Mouse (Mus musculus) layer of hippocampus, postnatal 14 days (tissue): ENCODE measurements around the gene Slco1a1. TPM values are rescaled to one million over a fixed set of nuclear protein-coding genes. Genes with fewer than 3 reads are reported as not detected.
"Not testable (repeated sequence)": the region's sequence is repeated elsewhere in the genome, so short reads cannot be mapped to it uniquely, and the experiment has no call there.

Experiments used
- DNase-seq, 2 experiments: peaks; one replicate each; pipeline ENCODE4 v3.0.0; 2021 to 2022; ENCODE audit warnings: low spot score in 2 of 2, mixed read lengths in 1 of 2
- long read RNA-seq, 2 experiments: library from polyadenylated mRNA; stranded (forward); transcript quantifications; one replicate each; pipeline ENCODE4 v2.0.0; 2021
- total RNA-seq, 2 experiments: library from RNA; stranded (reverse); gene quantifications; 2 replicates each; pipeline ENCODE4 v1.2.3; 2021

The Slco1a1 gene
- total RNA-seq = not detected
- long read RNA-seq, experiment 1 = 0 reads
- long read RNA-seq, experiment 2 = 0 reads

DNA sequence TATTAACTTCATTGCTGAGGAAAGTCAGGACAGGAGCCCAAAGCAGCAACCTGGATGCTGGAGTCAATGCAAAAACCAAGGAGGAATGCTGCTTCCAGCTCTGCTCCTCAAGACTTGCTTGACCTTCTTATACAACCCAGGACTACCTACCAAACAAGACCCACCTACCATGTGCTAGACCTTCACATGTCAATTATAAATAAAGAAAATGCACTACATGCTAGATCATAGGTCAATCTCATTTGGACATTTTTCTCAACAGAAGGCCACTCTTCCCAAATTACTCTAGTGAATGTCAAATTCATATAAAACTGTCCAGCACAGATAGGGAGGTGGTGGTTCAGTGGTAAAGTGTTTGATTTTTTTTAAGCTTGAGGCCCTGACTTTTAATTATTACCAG, at the start of gene Slco1a1:
TSS of gene Slco1a1 (minus strand) at position 101 of the 400 bp plus-strand sequence.
- DNase-seq = no peak

- DNase-seq = no peak
Observed at GRCm38 (mm10) chr6:141986772-141987171, 40.0 kb upstream of the Slco1a1 start.

DNA sequence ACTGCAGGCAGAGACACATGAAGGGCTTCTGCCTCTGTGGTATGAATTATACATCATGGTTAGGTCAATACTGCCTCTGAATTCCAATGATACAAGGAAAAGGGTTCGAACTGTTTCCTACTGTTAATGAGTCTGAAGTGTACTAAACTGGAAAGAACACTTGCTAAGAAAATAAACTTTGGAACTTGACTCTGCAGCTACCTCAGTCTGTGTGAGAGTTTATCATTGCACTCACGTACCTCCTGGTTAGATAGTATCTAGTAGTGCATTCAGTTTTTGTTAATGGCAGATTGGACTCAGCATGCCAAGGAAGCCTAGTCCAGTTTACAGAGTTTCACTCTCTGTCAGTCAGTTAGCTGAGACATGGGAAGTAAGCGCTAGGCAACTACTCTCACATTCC, 37.9 kb upstream of the Slco1a1 start:
- no peak for DNase-seq

- DNase-seq = no peak
Observed at GRCm38 (mm10) chr6:141962420-141962819, 15.7 kb upstream of the Slco1a1 start.

GRCm38 (mm10) chr6:141961861-141962260, 15.1 kb upstream of the Slco1a1 start:
- no peak for DNase-seq

DNA sequence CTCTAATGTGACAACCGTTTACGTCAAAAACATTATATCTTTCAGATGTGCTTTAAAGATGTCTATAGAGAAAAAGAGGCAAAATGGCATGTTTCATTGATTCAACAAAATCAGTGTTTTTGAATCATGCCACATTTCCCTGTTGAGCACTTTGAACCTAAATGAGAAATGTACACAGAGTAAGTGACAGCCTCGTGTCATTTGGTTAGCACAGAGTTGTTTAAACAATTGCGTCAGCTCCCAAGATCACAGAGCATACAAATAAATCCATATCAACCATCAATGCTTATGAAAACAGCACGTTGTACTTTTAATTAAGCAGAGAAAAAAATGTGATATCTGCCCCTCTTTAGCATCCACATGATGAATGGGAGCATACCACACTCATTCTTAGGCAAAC, 13.7 kb upstream of the Slco1a1 start:
- DNase-seq = no peak

GRCm38 (mm10) chr6:141940451-141940850, 6.3 kb downstream of the Slco1a1 start:
- DNase-seq = no peak

DNA sequence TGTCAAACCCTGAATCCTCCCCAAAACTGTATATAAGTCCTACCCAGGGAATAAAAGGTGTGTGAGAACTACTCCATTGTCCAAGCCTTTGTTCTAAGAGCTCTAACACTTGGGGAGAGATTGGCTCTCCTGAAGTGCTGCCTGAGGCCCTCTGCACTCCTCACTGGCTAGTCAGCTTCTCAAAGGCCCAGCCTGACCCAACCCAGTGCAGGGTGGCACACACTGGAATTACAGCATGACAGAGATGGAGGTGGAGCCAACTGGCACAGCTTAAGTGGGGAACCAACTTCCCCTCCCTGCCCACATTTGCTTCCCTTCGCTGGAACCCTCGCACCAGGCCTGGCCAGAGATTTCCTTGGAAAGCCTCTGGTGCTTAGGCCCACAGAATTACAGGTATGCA, 48.6 kb downstream of the Slco1a1 start:
- DNase-seq = no peak

DNA sequence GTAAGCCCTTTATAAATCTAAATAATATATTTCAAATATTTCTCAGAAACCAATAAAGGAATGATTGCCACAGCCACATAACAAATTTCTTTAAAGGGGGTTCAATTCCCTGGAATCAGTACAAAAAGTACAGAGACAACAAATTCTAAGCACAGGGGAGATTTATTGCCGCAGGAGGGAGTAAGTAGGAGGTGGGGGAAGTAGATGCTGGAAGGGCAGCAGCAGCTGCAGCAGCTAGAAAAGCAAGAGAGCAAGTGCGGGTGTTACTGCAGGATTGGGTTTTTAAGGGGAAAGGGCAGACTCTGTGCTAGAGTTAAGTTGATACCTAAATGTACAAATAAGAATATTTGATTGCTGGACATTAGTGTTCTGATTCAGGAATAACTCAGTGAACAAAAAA, 57.0 kb downstream of the Slco1a1 start:
- no peak for DNase-seq

GRCm38 (mm10) chr6:141888248-141888647, 58.5 kb downstream of the Slco1a1 start:
- DNase-seq = no peak

DNA sequence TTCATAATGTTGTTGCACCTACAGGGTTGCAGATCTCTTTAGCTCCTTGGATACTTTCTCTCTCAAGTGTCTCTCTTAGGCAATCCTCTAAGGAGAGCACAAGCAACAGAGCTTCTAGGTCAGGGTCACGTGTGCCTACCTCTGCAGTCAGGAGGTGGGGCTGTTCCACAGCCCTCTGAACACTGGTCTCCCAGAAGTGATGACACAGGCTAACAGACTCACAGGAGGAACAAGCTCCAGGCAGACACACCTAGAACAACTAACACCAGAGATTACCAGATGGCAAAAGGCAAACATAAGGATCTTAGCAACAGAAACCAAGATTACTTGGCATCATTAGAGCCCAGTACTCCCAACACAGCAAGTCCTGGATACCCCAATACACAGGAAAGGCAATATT, 64.2 kb downstream of the Slco1a1 start:
- DNase-seq = no peak

GRCm38 (mm10) chr6:141875742-141876141, 71.0 kb downstream of the Slco1a1 start:
- DNase-seq = not testable (repeated sequence)

GRCm38 (mm10) chr6:141871711-141872110, 75.1 kb downstream of the Slco1a1 start:
- DNase-seq = no peak

GRCm38 (mm10) chr6:141868735-141869134, 78.0 kb downstream of the Slco1a1 start:
- no peak for DNase-seq

- DNase-seq = no peak
Observed at GRCm38 (mm10) chr6:141866026-141866425, 80.7 kb downstream of the Slco1a1 start.

DNA sequence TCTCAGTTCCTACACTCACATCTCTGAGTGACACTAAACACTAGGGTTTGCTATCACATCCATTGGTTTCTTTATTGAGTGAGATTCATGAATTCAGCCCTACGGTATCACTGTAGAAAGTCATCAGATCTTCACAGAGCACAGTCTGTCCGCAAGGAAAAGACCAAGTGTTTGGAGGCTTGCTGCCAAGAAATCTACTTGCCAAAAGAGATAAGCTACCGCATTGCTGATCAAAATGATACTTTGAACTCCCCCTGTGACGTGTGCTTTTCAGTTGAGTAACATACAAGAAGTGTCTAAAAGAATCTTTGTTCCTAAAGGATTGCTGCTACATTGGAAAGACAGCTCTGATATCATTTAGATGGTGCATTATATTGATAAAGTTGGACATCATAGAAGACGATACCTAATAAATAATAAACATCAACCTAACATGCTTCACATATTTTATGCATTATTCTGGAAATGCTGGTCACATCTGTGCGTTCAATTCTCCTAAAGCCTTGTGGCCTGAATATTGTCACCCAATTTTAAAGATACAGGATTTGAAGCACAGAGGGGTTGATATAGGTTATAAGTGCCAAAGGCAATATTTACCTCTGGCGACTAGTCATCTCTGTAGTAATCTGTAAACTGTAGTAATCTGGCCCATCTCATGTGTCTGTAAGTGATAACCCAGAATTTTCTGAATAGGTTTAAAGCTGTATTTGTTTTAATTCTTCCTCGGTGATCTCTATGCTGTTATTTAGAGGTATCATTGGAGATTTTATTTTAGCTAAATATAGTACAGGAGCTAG, 88.8 kb downstream of the Slco1a1 start:
- DNase-seq = no peak

Other genes with a start within 250 kb of the Slco1a1 start
- gene Gm5724, start 173.2 kb downstream of the Slco1a1 start, total RNA-seq = not detected
- gene Slco1a4, start 90.8 kb downstream of the Slco1a1 start, total RNA-seq = 10 to 100 TPM; 38.6 to 44.3 TPM
- not detected for gene Gm6614, start 64.5 kb upstream of the Slco1a1 start, total RNA-seq